Mouse (Mus musculus): Measurements from ENCODE around the gene Slc6a14. TPM values are rescaled to one million over a fixed set of nuclear protein-coding genes. Genes with fewer than 3 reads are reported as not detected.

Slc6a14 gene
- 0.05 TPM in 1 of 2 replicates, not detected in the other for polyA plus RNA-seq (2012; rRNA removed)

DNA sequence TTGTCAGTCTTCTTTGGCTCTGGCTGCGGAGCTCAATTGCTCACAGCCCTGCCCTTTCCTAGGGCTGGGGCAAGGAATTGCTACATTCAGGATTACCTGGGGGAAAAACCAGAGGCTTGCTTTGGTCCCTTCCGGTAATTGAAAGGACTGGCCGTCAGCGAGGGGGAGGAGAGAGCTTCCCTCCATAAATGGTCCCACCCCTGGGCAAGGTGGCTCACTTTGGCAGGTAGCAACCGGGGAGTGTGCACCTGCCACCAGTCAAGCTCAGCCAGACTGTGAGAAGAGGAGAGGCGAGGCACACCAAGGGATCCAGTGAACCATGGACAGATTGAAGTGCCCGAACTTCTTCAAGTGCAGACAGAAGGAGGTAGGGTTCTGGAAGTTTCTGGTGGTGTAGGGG, at the start of gene Slc6a14:
TSS of gene Slc6a14 (plus strand) at position 68 of the 400 bp plus-strand sequence.
- no peak for DNase-seq (ENCODE audit: low read depth)
- TF ChIP-seq POLR2A (IDR thresholded peaks at IDR 0.05; ENCODE audit: borderline replicate concordance, extremely low read depth, insufficient read depth, insufficient read length, poor library complexity, severe bottlenecking) (no peak), CTCF (IDR thresholded peaks at IDR 0.05; ENCODE audit: borderline replicate concordance, extremely low read depth, insufficient read depth, insufficient read length) (no peak)

DNA sequence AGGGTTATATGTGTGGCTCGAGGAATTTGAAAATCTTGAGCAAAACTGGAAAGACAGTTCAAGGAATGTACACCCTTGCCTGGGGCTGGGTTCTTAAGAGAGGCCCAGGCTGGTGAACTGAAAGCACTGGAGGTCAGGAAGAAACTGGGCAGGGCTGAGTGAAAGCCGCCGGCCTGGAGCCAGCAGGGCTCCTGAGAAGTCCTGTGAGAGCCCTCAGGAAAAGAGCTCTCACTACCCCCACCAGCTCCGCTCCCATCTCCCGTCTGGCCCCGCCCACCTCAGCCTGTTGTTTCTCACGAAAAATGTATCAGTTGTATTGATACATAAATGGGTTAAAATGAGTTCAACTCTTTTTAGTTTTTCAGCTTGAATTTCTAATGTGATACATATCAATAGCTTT, 43.8 kb upstream of the Slc6a14 start:
- TF ChIP-seq CTCF (IDR thresholded peaks at IDR 0.05; ENCODE audit: borderline replicate concordance, extremely low read depth, insufficient read depth, insufficient read length) (no peak), POLR2A (IDR thresholded peaks at IDR 0.05; ENCODE audit: borderline replicate concordance, extremely low read depth, insufficient read depth, insufficient read length, poor library complexity, severe bottlenecking) (no peak)
- no peak for DNase-seq (ENCODE audit: low read depth)

DNA sequence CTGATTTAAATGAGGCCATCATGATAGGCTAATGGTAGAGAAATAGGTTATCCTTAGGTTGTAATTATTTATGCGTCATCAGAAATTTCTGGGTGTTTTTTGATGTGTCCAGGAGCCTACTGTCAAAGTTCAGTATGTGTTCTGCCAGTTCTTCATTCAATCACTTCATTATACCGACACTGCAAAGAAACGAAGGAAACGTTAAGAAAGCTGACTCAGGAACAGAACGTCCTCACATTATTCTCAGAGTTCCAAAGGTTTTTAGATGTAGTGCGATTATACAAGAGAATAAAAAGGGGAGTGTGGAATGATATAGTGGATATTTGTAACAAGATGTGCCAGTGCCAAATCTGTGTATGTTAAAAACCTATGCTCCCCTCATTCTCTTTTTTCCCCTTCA, 19.5 kb upstream of the Slc6a14 start:
- TF ChIP-seq CTCF (IDR thresholded peaks at IDR 0.05; ENCODE audit: borderline replicate concordance, extremely low read depth, insufficient read depth, insufficient read length) (no peak), POLR2A (IDR thresholded peaks at IDR 0.05; ENCODE audit: borderline replicate concordance, extremely low read depth, insufficient read depth, insufficient read length, poor library complexity, severe bottlenecking) (no peak)
- no peak for DNase-seq (ENCODE audit: low read depth)

DNA sequence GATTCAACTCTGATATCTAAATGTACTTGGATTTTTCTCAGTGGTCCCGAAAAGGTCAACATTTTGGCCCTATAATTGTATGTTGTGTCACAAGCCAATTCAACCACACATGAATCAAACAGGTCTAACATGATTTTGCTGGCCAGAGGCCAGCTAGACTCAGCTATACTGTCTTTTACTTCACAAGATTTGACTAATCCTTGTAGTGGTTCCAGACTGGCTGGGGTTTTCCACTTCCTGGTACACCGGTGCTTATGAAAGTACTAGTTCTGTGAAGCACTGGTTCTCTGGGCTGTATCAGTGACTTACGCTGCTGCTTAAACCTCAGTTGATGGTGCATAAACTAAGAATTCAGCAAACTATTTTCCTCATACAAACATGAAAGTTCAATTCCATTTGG, 19.0 kb upstream of the Slc6a14 start:
- TF ChIP-seq POLR2A (IDR thresholded peaks at IDR 0.05; ENCODE audit: borderline replicate concordance, extremely low read depth, insufficient read depth, insufficient read length, poor library complexity, severe bottlenecking): no peak
- TF ChIP-seq CTCF (IDR thresholded peaks at IDR 0.05; ENCODE audit: borderline replicate concordance, extremely low read depth, insufficient read depth, insufficient read length): no peak
- no peak for DNase-seq (ENCODE audit: low read depth)

DNA sequence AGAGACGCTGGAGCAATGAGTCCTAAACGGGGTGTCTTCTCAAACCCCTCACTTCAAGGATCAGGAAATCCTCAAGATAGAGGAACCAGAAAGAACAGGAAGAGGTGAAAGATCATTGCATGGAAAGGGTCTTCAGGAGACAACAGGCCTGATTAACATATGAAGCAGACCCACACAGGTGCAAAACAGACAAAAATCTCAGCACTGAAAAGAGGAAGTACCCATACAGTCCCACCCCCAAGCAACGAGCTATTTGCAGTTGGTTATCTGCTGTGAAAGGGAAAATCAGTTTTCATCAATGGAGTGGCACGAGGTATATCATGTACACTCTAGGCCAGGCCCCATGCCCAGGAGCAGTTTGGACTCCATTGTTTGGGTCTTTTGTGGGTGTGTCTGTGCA, 13.1 kb upstream of the Slc6a14 start:
- no peak for TF ChIP-seq POLR2A (IDR thresholded peaks at IDR 0.05; ENCODE audit: borderline replicate concordance, extremely low read depth, insufficient read depth, insufficient read length, poor library complexity, severe bottlenecking)
- TF ChIP-seq CTCF (IDR thresholded peaks at IDR 0.05; ENCODE audit: borderline replicate concordance, extremely low read depth, insufficient read depth, insufficient read length): no peak
- DNase-seq (ENCODE audit: low read depth): no peak

DNA sequence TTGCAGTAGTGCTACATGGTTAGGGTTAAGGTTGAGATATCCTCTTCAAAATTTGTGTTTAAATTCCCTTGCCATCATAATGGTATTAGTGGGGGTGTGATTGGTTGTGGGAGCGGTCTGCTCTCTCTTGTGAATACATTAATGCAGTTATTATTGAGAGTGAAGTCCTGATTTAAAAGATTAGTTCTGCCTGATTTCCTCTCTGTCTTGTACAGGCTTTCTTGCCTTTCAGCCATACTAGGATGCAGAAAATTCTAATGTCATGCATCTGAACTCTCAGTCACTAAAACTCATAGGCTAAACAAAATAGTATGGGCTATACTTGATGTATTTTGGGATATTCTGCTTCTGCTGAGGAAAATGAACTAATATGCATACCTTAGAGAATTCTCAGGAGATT, 10.2 kb upstream of the Slc6a14 start:
- DNase-seq (ENCODE audit: low read depth): no peak
- TF ChIP-seq CTCF (IDR thresholded peaks at IDR 0.05; ENCODE audit: borderline replicate concordance, extremely low read depth, insufficient read depth, insufficient read length) (no peak), POLR2A (IDR thresholded peaks at IDR 0.05; ENCODE audit: borderline replicate concordance, extremely low read depth, insufficient read depth, insufficient read length, poor library complexity, severe bottlenecking) (no peak)

DNA sequence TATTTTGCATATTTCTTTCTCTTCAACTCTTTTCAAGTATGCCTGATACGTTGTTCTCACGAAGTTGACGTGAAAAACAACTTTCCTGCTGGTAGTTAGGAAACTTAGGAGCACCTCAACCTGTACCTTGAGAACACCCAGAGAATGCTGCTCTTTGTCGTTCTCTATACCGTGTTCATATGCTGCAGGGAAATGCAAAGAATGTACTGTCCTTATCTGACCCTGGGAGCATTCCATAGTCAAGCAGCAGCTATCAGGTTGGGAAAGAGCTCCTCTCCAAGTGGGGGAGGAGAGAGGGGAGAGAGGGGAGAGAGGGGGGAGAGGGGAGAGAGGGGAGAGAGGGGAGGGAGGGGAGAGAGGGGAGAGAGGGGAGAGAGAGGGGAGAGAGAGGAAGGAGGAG, 597 bp downstream of the Slc6a14 start:
- DNase-seq (ENCODE audit: low read depth): no peak
- TF ChIP-seq CTCF (IDR thresholded peaks at IDR 0.05; ENCODE audit: borderline replicate concordance, extremely low read depth, insufficient read depth, insufficient read length) (no peak), POLR2A (IDR thresholded peaks at IDR 0.05; ENCODE audit: borderline replicate concordance, extremely low read depth, insufficient read depth, insufficient read length, poor library complexity, severe bottlenecking) (no peak)

DNA sequence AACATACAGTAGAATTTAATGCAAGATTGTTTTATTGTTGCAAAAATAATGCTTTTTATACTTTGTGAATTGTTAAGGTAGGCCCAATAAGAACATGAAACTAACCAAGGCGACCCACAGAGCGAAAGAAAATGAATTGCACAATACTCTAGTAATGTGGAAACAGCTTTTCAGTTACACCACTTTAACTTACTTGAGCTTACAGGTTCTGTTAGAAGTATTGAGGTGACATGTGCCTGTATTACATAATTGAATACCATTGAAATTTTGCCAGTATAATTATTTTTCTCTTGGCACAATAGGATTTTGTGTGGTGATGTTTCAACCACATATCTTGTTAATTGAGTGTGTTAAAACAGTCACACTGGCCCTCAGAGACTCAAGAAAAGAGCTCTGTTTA, 2.2 kb downstream of the Slc6a14 start:
- no peak for TF ChIP-seq POLR2A (IDR thresholded peaks at IDR 0.05; ENCODE audit: borderline replicate concordance, extremely low read depth, insufficient read depth, insufficient read length, poor library complexity, severe bottlenecking)
- TF ChIP-seq CTCF (IDR thresholded peaks at IDR 0.05; ENCODE audit: borderline replicate concordance, extremely low read depth, insufficient read depth, insufficient read length): no peak
- DNase-seq (ENCODE audit: low read depth): no peak

DNA sequence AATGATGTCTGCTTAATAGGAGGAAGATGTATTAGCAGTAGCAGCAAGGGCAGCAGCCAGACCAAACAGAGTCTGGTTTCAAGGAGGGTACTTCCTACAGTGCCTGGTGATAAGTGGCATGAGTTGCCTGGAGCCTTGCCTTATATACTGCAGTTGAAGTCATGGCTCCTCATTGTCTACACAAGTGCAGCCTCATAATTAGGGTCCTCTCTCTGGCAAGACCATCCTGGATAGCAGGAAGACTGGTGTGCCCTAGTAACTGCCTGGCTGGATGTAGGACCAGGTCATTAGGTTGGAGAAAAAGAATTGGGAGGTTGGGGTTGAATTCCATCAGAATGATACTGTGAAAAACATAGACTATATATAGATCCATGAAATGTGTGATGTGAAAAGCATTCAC, 30.3 kb downstream of the Slc6a14 start, which contains the start of gene Gm28269:
TSS of gene Gm28269 (minus strand) at position 101 of the 400 bp plus-strand sequence.
- TF ChIP-seq POLR2A (IDR thresholded peaks at IDR 0.05; ENCODE audit: borderline replicate concordance, extremely low read depth, insufficient read depth, insufficient read length, poor library complexity, severe bottlenecking): no peak
- no peak for TF ChIP-seq CTCF (IDR thresholded peaks at IDR 0.05; ENCODE audit: borderline replicate concordance, extremely low read depth, insufficient read depth, insufficient read length)
- no peak for DNase-seq (ENCODE audit: low read depth)

Other genes starting within 250 kb of the Slc6a14 start
- 3.8 and 5.4 TPM in 2 replicates for gene Agtr2, start 230.4 kb upstream of the Slc6a14 start, polyA plus RNA-seq (2012; rRNA removed)
- gene Gm28269, start 30.2 kb downstream of the Slc6a14 start, polyA plus RNA-seq (2012; rRNA removed): not detected in 2 replicates

All from brain, embryonic 14.5 days (tissue).